Mouse (Mus musculus): ENCODE data around the gene Naga.

Naga gene

DNA sequence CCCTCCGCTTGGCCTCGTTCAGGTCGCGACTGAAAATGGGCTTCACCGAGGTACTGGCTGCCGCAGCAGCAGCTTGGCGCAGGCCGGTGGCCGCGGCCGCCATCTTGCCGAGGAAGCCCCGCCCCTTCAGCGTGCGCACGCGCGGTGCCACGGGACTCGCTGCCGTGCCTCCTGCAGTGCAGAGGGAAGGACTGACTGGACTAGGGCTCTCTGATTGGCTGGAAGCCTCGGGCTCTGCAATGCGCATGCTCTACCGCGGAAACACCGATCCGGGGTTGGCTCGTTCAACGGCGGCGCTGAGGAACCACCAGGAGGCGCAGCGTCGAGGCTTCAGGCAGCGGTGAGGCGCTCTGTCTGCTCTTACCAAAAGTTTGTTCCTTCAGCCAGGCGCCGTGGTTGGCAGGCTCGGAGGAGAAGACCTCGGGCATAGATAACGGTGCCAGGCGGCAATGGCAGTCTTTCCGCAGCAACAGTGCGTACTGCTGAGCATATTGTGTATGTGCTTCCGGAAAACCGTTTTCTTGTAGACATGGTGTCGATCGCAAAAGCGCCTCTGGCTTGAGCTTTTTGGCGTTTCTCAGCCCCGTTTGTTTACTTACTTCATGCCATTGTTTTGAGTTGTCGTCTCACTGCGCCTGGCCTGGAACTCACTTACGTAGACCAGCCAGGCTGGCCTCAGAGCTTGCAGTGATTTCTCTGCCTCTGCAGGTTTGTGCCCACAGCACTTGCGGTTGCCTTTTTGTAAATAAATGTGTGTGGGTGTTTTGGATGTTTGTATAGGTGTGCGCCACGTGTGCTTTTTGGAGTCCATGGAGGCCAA is 15.6 kb upstream of the Naga start, which contains the start of gene Ndufa6:
Gene Ndufa6 (minus strand): TSS at position 197 of the 820 bp plus-strand sequence.
- peak; percentile 94 to 97 for DNase-seq (ENCODE audit: low spot score in 2 of 2)

DNA sequence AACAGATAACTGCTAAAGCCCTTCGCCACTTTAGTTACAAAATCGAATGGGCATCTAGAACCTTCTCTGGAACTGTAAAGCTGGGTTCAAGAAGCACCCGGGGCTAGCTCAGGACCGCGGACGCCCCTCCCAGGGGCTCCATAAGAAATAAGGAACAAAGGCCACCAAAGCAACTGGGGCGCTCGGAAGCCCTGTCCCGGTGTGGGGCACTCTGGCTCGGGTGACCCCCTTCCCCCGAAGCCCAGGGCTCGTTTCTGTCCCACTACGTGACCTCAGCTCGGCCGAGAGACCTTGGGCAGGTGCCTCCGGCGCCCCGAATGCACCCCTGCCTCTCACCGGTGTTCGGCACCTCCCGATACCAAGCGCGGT is 15.0 kb upstream of the Naga start:
- no peak for DNase-seq (ENCODE audit: low spot score in 2 of 2)

DNA sequence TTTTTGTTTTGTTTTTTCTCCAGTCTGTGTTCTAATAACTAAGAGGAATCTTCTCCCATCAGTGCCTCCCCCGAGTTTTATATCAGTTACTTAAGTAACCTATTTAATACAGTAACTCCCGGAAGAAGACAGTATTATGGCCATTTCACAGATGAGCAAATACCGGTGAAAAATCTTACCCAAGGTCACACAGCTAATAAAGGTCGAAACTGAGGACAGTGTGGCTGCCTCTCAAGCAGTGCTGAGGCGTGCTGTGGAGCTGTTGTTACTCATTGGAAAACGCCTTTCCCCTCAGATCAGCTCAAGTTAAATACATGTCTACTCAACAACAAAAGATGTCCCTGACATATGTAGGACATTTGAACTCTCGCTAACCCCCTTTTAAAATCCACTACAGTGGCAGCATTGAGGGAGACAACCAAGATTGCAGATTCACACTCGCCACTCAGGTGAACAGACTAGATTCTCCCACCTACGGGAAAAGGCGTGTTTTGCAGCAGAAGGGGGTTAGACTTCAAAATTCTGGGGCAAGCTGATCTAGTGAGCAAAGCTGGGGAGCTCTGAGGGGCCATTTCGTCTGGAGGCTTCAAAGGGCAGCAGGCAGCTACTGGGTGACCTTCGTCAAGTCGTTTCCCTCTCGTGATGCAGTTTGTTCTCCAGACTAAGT is 14.5 kb upstream of the Naga start:
- no peak for DNase-seq (ENCODE audit: low spot score in 2 of 2)

DNA sequence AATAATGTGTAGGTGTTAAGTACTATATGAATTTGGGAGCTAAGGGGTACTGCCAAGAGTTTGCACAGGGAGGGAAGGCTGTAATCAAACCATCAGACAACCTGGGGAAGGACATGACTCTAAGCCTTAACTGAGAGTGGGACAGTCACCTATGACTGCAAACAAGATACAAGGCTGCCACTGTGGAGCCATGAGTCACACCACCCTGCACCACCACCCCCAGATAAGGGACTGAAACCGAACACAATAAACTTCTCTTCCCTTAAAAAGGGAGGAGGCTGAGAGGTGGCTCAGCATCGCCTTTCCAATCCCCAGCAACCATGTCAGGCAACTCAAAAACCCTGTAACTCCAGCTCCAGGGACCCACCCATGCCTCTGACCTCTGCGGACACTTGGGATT is 12.8 kb upstream of the Naga start:
- DNase-seq (ENCODE audit: low spot score in 2 of 2), result no peak

GRCm38 (mm10) chr15:82350349-82350748 is 11.6 kb upstream of the Naga start:
- DNase-seq (ENCODE audit: low spot score in 2 of 2), result no peak

- DNase-seq (ENCODE audit: low spot score in 2 of 2), result no peak
Observed at GRCm38 (mm10) chr15:82348999-82349341, 10.2 kb upstream of the Naga start.

DNA sequence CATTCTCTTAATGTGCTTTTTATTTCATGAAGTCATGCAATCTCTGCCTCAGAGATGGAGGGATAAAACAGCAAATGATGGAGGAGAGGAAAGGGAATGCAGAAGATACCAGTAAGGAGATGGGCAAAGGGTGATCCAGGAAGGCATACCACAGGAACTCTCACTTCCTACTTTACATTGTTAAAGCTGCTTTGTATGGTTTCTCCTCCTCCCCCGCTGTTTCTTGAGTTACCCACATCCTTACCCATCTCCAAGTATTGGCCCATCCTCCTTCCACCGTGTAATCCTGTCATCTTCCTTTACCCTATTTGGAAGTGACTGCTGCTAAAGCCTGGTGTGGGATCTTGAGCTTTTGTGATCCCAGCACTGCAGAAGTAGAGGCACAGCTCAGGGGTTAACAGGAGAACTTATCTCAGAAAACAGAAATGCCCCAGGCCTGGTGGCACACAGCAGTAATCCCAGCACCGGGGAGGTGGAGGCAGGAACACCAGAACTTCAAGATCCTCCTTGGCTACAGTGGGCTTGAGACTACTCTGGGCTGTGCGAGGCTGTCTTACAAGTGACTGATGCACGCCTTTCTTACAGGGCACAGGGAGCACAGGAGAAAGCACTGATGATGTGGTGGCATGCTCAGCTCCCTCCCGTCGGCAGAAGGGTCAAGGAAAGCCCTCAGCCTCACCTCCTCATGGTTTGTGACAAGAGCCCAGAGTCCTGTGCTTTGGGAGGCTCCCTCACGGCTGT is 9.7 kb upstream of the Naga start:
- no peak for DNase-seq (ENCODE audit: low spot score in 2 of 2)

DNA sequence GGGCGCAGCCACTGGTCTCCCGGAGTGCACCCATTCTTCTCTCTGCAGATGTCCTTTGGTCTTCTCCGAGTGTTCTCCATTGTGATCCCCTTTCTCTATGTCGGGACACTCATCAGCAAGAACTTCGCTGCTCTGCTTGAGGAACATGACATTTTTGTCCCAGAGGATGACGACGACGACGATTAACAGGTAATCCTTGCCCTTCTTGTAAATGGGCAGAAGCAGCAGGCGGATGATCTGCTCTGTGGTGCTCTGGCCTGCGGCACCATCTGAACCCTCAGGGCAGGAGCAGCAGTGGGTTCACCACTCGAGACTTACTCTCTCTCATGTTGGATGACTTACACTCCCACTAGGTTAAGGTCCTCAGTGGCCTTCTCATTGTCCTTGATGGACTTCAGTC is 9.1 kb upstream of the Naga start:
- DNase-seq (ENCODE audit: low spot score in 2 of 2), result no peak

- DNase-seq (ENCODE audit: low spot score in 2 of 2), result no peak
Observed at GRCm38 (mm10) chr15:82347303-82347676, 8.6 kb upstream of the Naga start.

- DNase-seq (ENCODE audit: low spot score in 2 of 2), result no peak
Observed at GRCm38 (mm10) chr15:82346580-82347302, 8.0 kb upstream of the Naga start.

- peak; percentile 94 to 99 for DNase-seq (ENCODE audit: low spot score in 2 of 2)
Observed at GRCm38 (mm10) chr15:82345820-82346470, 7.2 kb upstream of the Naga start.

DNA sequence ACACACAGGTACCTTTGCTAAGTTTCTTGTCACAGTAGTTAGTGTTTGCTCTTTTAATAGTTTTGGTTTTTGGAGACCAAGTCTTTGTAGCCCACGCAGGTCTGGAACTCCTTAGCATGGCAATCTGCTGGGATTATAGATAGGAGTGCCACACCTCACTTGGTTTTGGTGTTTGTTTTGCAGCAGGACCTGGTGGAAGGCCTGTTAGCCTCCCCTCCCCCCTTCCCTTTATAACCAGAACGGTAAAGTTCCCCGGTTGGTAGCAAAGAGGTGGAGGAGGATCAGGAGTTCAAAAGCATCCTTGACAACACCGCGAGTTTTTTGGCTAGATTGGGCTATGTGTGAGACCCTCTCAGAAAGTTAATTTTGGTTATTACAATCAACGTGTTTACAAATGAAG is 6.2 kb upstream of the Naga start:
- no peak for DNase-seq (ENCODE audit: low spot score in 2 of 2)

- no peak for DNase-seq (ENCODE audit: low spot score in 2 of 2)
Observed at GRCm38 (mm10) chr15:82343368-82344287, 4.9 kb upstream of the Naga start.

DNA sequence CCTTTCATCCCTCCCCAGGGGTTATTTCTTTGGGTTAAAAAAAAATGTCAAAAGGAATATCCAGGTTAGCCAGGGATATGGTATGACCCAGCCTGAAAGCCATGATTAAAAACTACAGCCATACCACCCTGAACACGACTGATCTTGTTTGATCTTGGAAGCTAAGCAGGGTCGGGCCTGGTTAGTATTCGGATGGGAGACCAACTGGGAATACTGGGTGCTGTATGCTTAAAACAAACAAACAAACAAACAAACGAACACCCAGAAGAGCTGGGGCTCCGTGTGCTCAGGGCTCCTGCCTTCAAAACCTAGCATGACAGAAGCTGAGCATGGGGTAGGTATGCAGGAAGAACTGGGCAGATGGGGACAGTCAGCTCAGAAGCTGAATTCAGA is 3.8 kb upstream of the Naga start:
- no peak for DNase-seq (ENCODE audit: low spot score in 2 of 2)

GRCm38 (mm10) chr15:82341675-82342542 is 3.2 kb upstream of the Naga start:
- DNase-seq (ENCODE audit: low spot score in 2 of 2), result no peak

GRCm38 (mm10) chr15:82341036-82341501 is 2.3 kb upstream of the Naga start:
- no peak for DNase-seq (ENCODE audit: low spot score in 2 of 2)

GRCm38 (mm10) chr15:82340414-82341035 is 1.8 kb upstream of the Naga start:
- DNase-seq (ENCODE audit: low spot score in 2 of 2), result no peak

GRCm38 (mm10) chr15:82339634-82340254 is 1.0 kb upstream of the Naga start:
- no peak for DNase-seq (ENCODE audit: low spot score in 2 of 2)

Data from left cerebral cortex, adult 9 months (tissue).